Mouse (Mus musculus) ES-CJ7 (cell line): Measurements from ENCODE around the gene Olfr788.

Experiments
- DNase-seq: peaks from one replicate; pipeline ENCODE4 v3.0.0; 2011; ENCODE audit warnings: low read depth, low spot score

Gene Olfr788

GRCm38 (mm10) chr10:129470698-129471097 is at the start of gene Olfr788:
Gene Olfr788 (plus strand): TSS chr10:129470998.
- no peak for DNase-seq

DNA sequence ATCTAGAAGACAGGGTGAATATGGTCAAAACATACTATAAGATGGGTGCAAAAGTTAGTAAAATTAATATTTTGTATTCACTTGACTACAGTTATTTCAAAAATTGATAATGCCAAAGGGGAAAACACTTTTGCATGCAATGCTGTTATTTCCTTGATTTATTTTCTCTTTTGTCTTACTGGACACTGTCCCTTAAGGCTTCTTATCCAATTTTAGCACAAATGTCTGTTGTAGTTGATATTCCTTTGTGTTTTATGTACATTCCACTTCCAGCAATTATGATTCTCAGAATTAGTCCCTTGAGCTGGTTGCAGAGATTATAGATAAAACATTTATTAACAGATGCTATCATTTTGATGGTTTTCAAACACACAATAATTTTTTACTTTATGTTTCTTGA is 43.8 kb upstream of the Olfr788 start, which contains the start of gene Olfr786:
TSS of gene Olfr786 (plus strand) at position 301 of the 400 bp plus-strand sequence.
- DNase-seq: no peak

- DNase-seq: no peak
Observed at GRCm38 (mm10) chr10:129461562-129461961, 9.2 kb upstream of the Olfr788 start, which contains the start of gene Olfr787. Gene Olfr787 (plus strand): TSS chr10:129461862.

GRCm38 (mm10) chr10:129473256-129473655 is 2.5 kb downstream of the Olfr788 start:
- DNase-seq: no peak

DNA sequence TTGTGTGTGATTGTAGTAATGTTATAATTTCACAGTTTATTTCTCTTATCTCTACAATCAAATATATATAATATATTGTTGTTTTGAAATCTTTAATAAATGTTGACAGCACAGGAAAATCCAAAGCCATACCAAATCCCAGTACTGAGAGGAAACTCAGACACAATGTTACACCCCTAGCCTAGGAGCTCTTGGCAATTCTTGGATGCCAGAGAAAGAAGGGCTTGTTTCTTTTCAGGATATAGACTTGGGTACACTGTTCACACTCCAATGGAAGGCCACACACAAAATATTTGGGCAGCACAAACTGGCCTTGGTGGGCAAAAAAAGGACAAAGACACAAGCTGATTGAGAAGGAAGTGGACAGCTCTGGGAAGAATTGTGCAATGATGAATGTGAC is 2.9 kb downstream of the Olfr788 start:
- no peak for DNase-seq

- DNase-seq: no peak
Observed at GRCm38 (mm10) chr10:129484452-129484851, 13.7 kb downstream of the Olfr788 start, which contains the start of gene Olfr789. Gene Olfr789 (plus strand): TSS chr10:129484752.

DNA sequence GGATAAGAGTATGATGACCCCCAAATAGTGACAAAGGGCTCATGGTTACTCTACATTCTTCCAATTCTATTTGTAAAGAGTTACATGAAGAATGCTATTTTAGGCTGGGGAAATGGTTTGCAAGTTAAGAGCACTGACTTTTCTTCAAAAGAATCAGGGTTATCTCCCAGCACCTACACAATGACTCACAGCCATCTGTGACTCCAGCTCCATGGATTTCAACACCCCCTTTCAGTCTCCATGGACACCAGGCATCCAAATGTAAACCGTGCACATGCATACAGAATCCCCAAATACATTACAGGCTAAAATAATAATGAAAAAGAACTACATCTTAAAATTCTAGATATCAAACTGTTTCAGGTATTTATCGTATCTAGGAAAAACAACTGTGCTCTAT is 19.3 kb downstream of the Olfr788 start:
- no peak for DNase-seq

DNA sequence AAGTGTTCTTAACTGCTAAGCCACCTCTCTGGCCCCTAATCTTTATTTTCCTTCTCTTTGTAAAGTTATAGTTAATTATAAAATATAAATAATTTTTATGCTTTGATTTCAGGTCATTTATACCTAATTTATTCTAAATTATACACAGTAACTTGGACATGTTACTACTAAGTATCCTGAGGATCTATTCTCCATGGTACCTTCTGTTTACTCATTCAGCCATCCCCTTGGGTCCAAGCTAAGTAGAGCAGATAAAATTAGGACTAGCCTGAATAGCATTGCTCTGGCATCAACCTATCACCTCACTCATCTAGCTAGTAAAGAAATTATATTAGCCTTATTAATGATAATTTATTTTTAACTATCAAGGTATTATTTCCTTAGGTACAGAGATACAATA is 27.4 kb downstream of the Olfr788 start, which contains the start of gene Olfr790:
TSS of gene Olfr790 (plus strand) at position 301 of the 400 bp plus-strand sequence.
- DNase-seq: no peak

GRCm38 (mm10) chr10:129521492-129521891 is 50.7 kb downstream of the Olfr788 start, which contains the start of gene Olfr791:
Gene Olfr791 (plus strand): TSS chr10:129521792.
- DNase-seq: no peak
